In genomic region chr2:75152477-75152990, GRCm38 (mm10) we compare ENCODE assay signal across 9 mouse cellular contexts.
DNase-seq lines count a peak whose midpoint lies in the region; ATAC-seq and TF ChIP-seq lines count a peak whose summit lies in the region.
"Had no signal": no experiment of that assay in that cellular context is flagged by ENCODE, and none has a peak within 500 bp of the region (broad histone marks: within the 10 kb centered on the region; RNA-seq: fewer than 3 reads in every experiment).

No protein-coding gene starts in this region.

- H3K4me1 ChIP-seq in intestine, postnatal 0 days (replicated peaks; ENCODE audit: control insufficient read depth, insufficient read depth, low read length): no peaks in the 10 kb centered on the region
- no peaks in the 10 kb centered on the region for H3K4me1 ChIP-seq in intestine, embryonic 16.5 days (ENCODE audit: control insufficient read depth, insufficient read depth, low read length)

- DNase-seq in CD8-positive naive resting alpha-beta T cell, adult 2 months (ENCODE audit: low read depth in 2 of 2, low spot score in 2 of 2): peak; percentile 35 to 51
- peak; percentile 43 for DNase-seq in T-cell, adult 2 months (ENCODE audit: low spot score)
- peak; percentile 72 for DNase-seq in retina, embryonic 14.5 days (ENCODE audit: low spot score)
- no peak for DNase-seq in urinary bladder, postnatal 10 days (ENCODE audit: low spot score)
- no peak for DNase-seq in layer of hippocampus, adult 11-12 months (ENCODE audit: low spot score)

- H3K4me2 ChIP-seq in intestine, postnatal 0 days (replicated peaks; ENCODE audit: low read depth): no peak overlapping the region
- no peak overlapping the region for H3K4me2 ChIP-seq in intestine, embryonic 16.5 days (ENCODE audit: low read depth, low read length)

- no peaks in the 10 kb centered on the region for H3K36me3 ChIP-seq in intestine, postnatal 0 days (ENCODE audit: control insufficient read depth, insufficient read depth)
- H3K36me3 ChIP-seq in intestine, embryonic 16.5 days (ENCODE audit: control insufficient read depth, insufficient read depth, low read length): no peaks in the 10 kb centered on the region

- H3K9ac ChIP-seq in intestine, postnatal 0 days (ENCODE audit: low read depth, low read length): no peak overlapping the region
- no peak overlapping the region for H3K9ac ChIP-seq in intestine, embryonic 16.5 days (ENCODE audit: low read depth, low read length)

- TF ChIP-seq CTCF in intestine, postnatal 0 days (IDR thresholded peaks at IDR 0.05; ENCODE audit: low read depth): peak; percentile 78

- H3K9me3 ChIP-seq in intestine, postnatal 0 days (ENCODE audit: control insufficient read depth): no peaks in the 10 kb centered on the region
- H3K9me3 ChIP-seq in intestine, embryonic 16.5 days (ENCODE audit: control insufficient read depth, low read length): no peaks in the 10 kb centered on the region

- H3K27me3 ChIP-seq in intestine, postnatal 0 days (replicated peaks; ENCODE audit: control insufficient read depth, insufficient read depth, low read length): 0 out of 2 replicates have a peak, but pooled peaks cover 3% of the 10 kb centered on the region
- H3K27me3 ChIP-seq in intestine, embryonic 16.5 days (replicated peaks; ENCODE audit: control insufficient read depth, insufficient read depth, low read length): no peaks in the 10 kb centered on the region; the same call in 1 of the 2 replicates

- H3K4me3 ChIP-seq in intestine, postnatal 0 days (ENCODE audit: low read depth, low read length): no peak overlapping the region
- no peak overlapping the region for H3K4me3 ChIP-seq in intestine, embryonic 16.5 days (ENCODE audit: low read length)
- H3K4me3 ChIP-seq: erythroblast, embryonic 14.5 days had no signal

- no peak overlapping the region for H3K27ac ChIP-seq in intestine, postnatal 0 days (ENCODE audit: low read depth, low read length)
- H3K27ac ChIP-seq in intestine, embryonic 16.5 days (ENCODE audit: low read length): no peak overlapping the region

- ATAC-seq in intestine, postnatal 0 days: no peak
- no peak for ATAC-seq in intestine, embryonic 16.5 days
- peak; percentile 52 for ATAC-seq in granulocyte monocyte progenitor cell, adult 5-6 weeks (replicated peaks; ENCODE audit: poor library complexity, severe bottlenecking)

- 40% methylated on average over 6 of the region's 6 CpGs for WGBS in intestine, postnatal 0 days
- 34% methylated on average over 6 of the region's 6 CpGs for WGBS in intestine, embryonic 16.5 days

Comparison
In these comparisons a context has a peak if more than half of its experiments do, and no peak if none do; other contexts are left out.
1. DNase-seq: peak in CD8-positive naive resting alpha-beta T cell, adult 2 months (2 of 2), T-cell, adult 2 months (single experiment) and retina, embryonic 14.5 days (single experiment); none in urinary bladder, postnatal 10 days (single experiment) and layer of hippocampus, adult 11-12 months (single experiment).